Mouse (Mus musculus): ENCODE measurements around the gene Fam126b.

- TF ChIP-seq CHD2 (IDR thresholded peaks at IDR 0.05; ENCODE audit: low read length) (no peak), CTCF (IDR thresholded peaks at IDR 0.05 in 2 of 3, conservative IDR thresholded peaks at IDR 0.05 in 1 of 3; ENCODE audit: control insufficient read depth in 1 of 3, insufficient read depth in 1 of 3, low read depth in 2 of 3, low read length in 3 of 3, poor library complexity in 1 of 3, severe bottlenecking in 1 of 3) (peak; percentile 27 to 36 (median 31); a peak in 5 of 6 replicates), E2F4 (IDR thresholded peaks at IDR 0.05; ENCODE audit: borderline replicate concordance, low read depth, low read length) (no peak), TAL1 (IDR thresholded peaks at IDR 0.05; ENCODE audit: low read length) (no peak), ZKSCAN1 (IDR thresholded peaks at IDR 0.05; ENCODE audit: low read depth, low read length) (no peak), POLR2A (IDR thresholded peaks at IDR 0.05; ENCODE audit: control insufficient read depth in 1 of 2, insufficient read depth in 1 of 2, low read depth in 1 of 2, low read length in 2 of 2, poor library complexity in 1 of 2) (no peak), SMC3 (IDR thresholded peaks at IDR 0.05; ENCODE audit: low read depth, low read length) (no peak), MAX (IDR thresholded peaks at IDR 0.05; ENCODE audit: low read length) (no peak), RAD21 (IDR thresholded peaks at IDR 0.05; ENCODE audit: low read depth, low read length) (peak; percentile 2), MXI1 (IDR thresholded peaks at IDR 0.05; ENCODE audit: low read depth, low read length) (no peak), MEF2A (IDR thresholded peaks at IDR 0.05; ENCODE audit: extremely low read depth, insufficient replicate concordance, low read depth, low read length, poor library complexity, severe bottlenecking) (no peak), CHD1 (IDR thresholded peaks at IDR 0.05; ENCODE audit: low read depth, low read length) (no peak), POLR2AphosphoS2 (IDR thresholded peaks at IDR 0.05; ENCODE audit: low read length) (no peak), EP300 (IDR thresholded peaks at IDR 0.05; ENCODE audit: low read depth in 1 of 2, low read length in 2 of 2) (no peak)
These were observed 32.6 kb upstream of the Fam126b start for GRCm38 (mm10) chr1:58618766-58619165.

Data from MEL (cell line).